Mouse (Mus musculus) midbrain, postnatal 0 days (tissue): ENCODE results near the gene E330009J07Rik. TPM values are rescaled to one million over a fixed set of nuclear protein-coding genes. Genes with fewer than 3 reads are reported as not detected.
A peak's percentile ranks its signal among the peaks of the same experiment; 100 is the strongest.

Experiments
- ATAC-seq: fragments of 200-750 bp; cut with Nextera tagmentation; 2 replicates; pipeline ENCODE4 v1.8.0; 2017; ENCODE audit warnings: moderate number of reproducible peaks, mild to moderate bottlenecking, moderate TSS enrichment, moderate library complexity; ENCODE audit not compliant: low FRiP score
- DNase-seq: peaks from one replicate; pipeline ENCODE4 v3.0.0-alpha.2; 2015; ENCODE audit warnings: low spot score
- H3K27ac ChIP-seq: fragments of 300-500 bp; sonication (generic); 2 replicates; pipeline ENCODE4 v1.5.1; 2014; ENCODE audit warnings: low read depth, mild to moderate bottlenecking, low read length, mixed read lengths
- H3K27me3 ChIP-seq: fragments of 300-500 bp; sonication (generic); 2 replicates; pipeline ENCODE4 v1.6.1; 2014; ENCODE audit warnings: low read length, control low read depth, mixed read lengths; ENCODE audit not compliant: insufficient read depth
- H3K36me3 ChIP-seq: fragments of 300-500 bp; sonication (generic); 2 replicates; pipeline ENCODE4 v1.6.1; 2014; ENCODE audit warnings: low read length, control low read depth, mixed read lengths; ENCODE audit not compliant: insufficient read depth
- H3K4me1 ChIP-seq: fragments of 300-500 bp; sonication (generic); 2 replicates; pipeline ENCODE4 v1.6.1; 2014; ENCODE audit warnings: mild to moderate bottlenecking, control low read depth, antibody characterized with exemption, low read length, mixed read lengths; ENCODE audit not compliant: insufficient read depth
- H3K4me2 ChIP-seq: fragments of 300-500 bp; sonication (generic); 2 replicates; pipeline ENCODE4 v1.6.1; 2014; ENCODE audit warnings: low read depth, mild to moderate bottlenecking, low read length, mixed read lengths; ENCODE audit not compliant: poor library complexity, severe bottlenecking
- H3K4me3 ChIP-seq: fragments of 300-500 bp; sonication (generic); 2 replicates; pipeline ENCODE4 v1.5.1; 2014; ENCODE audit warnings: low read depth, mild to moderate bottlenecking, low read length, moderate library complexity
- H3K9ac ChIP-seq: fragments of 300-500 bp; sonication (generic); replicated peaks from 2 replicates; pipeline ENCODE4 v1.6.1; 2014; ENCODE audit warnings: mild to moderate bottlenecking, low read length, moderate library complexity, mixed read lengths; ENCODE audit not compliant: poor library complexity, severe bottlenecking
- H3K9me3 ChIP-seq: fragments of 300-500 bp; sonication (generic); 2 replicates; pipeline ENCODE4 v1.6.1; 2016; ENCODE audit warnings: low read length, control low read depth
- CTCF ChIP-seq: IDR thresholded peaks from 2 replicates; pipeline ENCODE4 v1.5.1; 2016; ENCODE audit warnings: antibody characterized with exemption, mild to moderate bottlenecking
- WGBS: fragments of 180-500 bp; shearing (Covaris S2); extraction: QIAGEN DNeasy Blood & Tissue Kit; methylation state at CpG from one replicate; pipeline ENCODE4 v1.1.7; 2014; 5-methylcytosine and 5-hydroxymethylcytosine counted together
- polyA plus RNA-seq: library from polyadenylated mRNA; unstranded; fragments of >200 nt; fragmentation: Nextera tagmentation; extraction: Ambion mirVana; gene quantifications from 2 replicates; pipeline ENCODE4 v1.2.1, GENCODE M21; 2015
- total RNA-seq: library from RNA; depleted of rRNA; stranded (reverse); fragments of >200 nt; gene quantifications from 2 replicates; pipeline ENCODE4 v1.2.3, GENCODE M21; 2014; rRNA removed

The E330009J07Rik gene
- total RNA-seq (20.0 and 23.6 TPM in 2 replicates), polyA plus RNA-seq (6.7 and 7.8 TPM in 2 replicates)

GRCm38 (mm10) chr6:40436047-40436483 lies at the start of gene E330009J07Rik:
TSS of gene E330009J07Rik (minus strand) at chr6:40436135.
- Histone ChIP-seq H3K9me3 (no peaks in the 10 kb centered on the region), H3K36me3 (no peaks in the 10 kb centered on the region), H3K27ac (peak within 1 kb of the TSS; percentile 83), H3K9ac (peak within 1 kb of the TSS; percentile 87), H3K27me3 (peaks cover 4% of the 10 kb centered on the region; the same call in 1 of the 2 replicates), H3K4me1 (0 out of 2 replicates have a peak, but pooled peaks cover 2% of the 10 kb centered on the region), H3K4me2 (peak within 1 kb of the TSS; percentile 89), H3K4me3 (peak within 1 kb of the TSS; percentile 90)
- no peak for TF ChIP-seq CTCF
- ATAC-seq (peak; percentile 83), DNase-seq (peak; percentile 61)
- WGBS, result under 1% methylated on average over 35 of the region's 38 CpGs

GRCm38 (mm10) chr6:40482318-40482717 lies 46.4 kb upstream of the E330009J07Rik start:
- ATAC-seq (no peak), DNase-seq (no peak)
- no peak overlapping the region for H3K4me2 ChIP-seq
- H3K9ac ChIP-seq, result no peak overlapping the region
- TF ChIP-seq CTCF, result no peak
- WGBS, result 94% methylated on average over 5 of the region's 5 CpGs
- H3K4me1 ChIP-seq, result no peaks in the 10 kb centered on the region
- H3K36me3 ChIP-seq, result peaks cover 26% of the 10 kb centered on the region
- no peak overlapping the region for H3K27ac ChIP-seq
- no peaks in the 10 kb centered on the region for H3K27me3 ChIP-seq
- no peaks in the 10 kb centered on the region for H3K9me3 ChIP-seq
- H3K4me3 ChIP-seq, result no peak overlapping the region

- peak; percentile 64 for TF ChIP-seq CTCF
- Histone ChIP-seq H3K27ac (no peak overlapping the region), H3K4me3 (no peak overlapping the region), H3K36me3 (peaks cover 41% of the 10 kb centered on the region), H3K4me2 (no peak overlapping the region), H3K4me1 (no peaks in the 10 kb centered on the region), H3K27me3 (no peaks in the 10 kb centered on the region), H3K9ac (no peak overlapping the region), H3K9me3 (no peaks in the 10 kb centered on the region)
- ATAC-seq (no peak), DNase-seq (peak; percentile 65)
- WGBS, result 98% methylated on average over 1 of the region's 1 CpGs
These were observed 43.8 kb upstream of the E330009J07Rik start for GRCm38 (mm10) chr6:40479705-40480104.

GRCm38 (mm10) chr6:40476132-40476531 lies 40.2 kb upstream of the E330009J07Rik start:
- no peak overlapping the region for H3K4me2 ChIP-seq
- H3K36me3 ChIP-seq, result peaks cover 23% of the 10 kb centered on the region
- H3K9me3 ChIP-seq, result no peaks in the 10 kb centered on the region
- no peak for DNase-seq
- no peak overlapping the region for H3K27ac ChIP-seq
- WGBS, result 91% methylated on average over 4 of the region's 4 CpGs
- H3K27me3 ChIP-seq, result no peaks in the 10 kb centered on the region
- H3K4me1 ChIP-seq, result 0 out of 2 replicates have a peak, but pooled peaks cover 4% of the 10 kb centered on the region
- ATAC-seq, result no peak
- H3K4me3 ChIP-seq, result no peak overlapping the region
- H3K9ac ChIP-seq, result no peak overlapping the region
- no peak for TF ChIP-seq CTCF

- no peaks in the 10 kb centered on the region for H3K9me3 ChIP-seq
- 2% methylated on average over 7 of the region's 7 CpGs for WGBS
- H3K27me3 ChIP-seq, result no peaks in the 10 kb centered on the region
- H3K27ac ChIP-seq, result peak overlapping the region; percentile 87
- peaks cover 14% of the 10 kb centered on the region for H3K36me3 ChIP-seq
- H3K9ac ChIP-seq, result peak overlapping the region; percentile 75
- no peak for TF ChIP-seq CTCF
- peak overlapping the region; percentile 61 for H3K4me2 ChIP-seq
- DNase-seq, result no peak
- H3K4me3 ChIP-seq, result peak overlapping the region; percentile 89
- no peak for ATAC-seq
- 0 out of 2 replicates have a peak, but pooled peaks cover 4% of the 10 kb centered on the region for H3K4me1 ChIP-seq
These were observed 35.7 kb upstream of the E330009J07Rik start for GRCm38 (mm10) chr6:40471720-40472010.

- Histone ChIP-seq H3K4me3 (peak within 1 kb of the TSS; percentile 89), H3K36me3 (peaks cover 12% of the 10 kb centered on the region), H3K27me3 (no peaks in the 10 kb centered on the region), H3K9me3 (no peaks in the 10 kb centered on the region), H3K4me1 (0 out of 2 replicates have a peak, but pooled peaks cover 4% of the 10 kb centered on the region), H3K4me2 (peak within 1 kb of the TSS; percentile 72), H3K9ac (peak within 1 kb of the TSS; percentile 75), H3K27ac (peak within 1 kb of the TSS; percentile 87)
- under 1% methylated on average over 54 of the region's 54 CpGs for WGBS
- peak; percentile 97 for ATAC-seq
- DNase-seq, result peak; percentile 97
- TF ChIP-seq CTCF, result peak; percentile 52
These were observed 35.2 kb upstream of the E330009J07Rik start, which contains the start of gene Ssbp1 for GRCm38 (mm10) chr6:40470916-40471719. TSS of gene Ssbp1 (plus strand) at chr6:40471352.
